Mouse (Mus musculus) intestine, embryonic 16.5 days (tissue): ENCODE measurements around the gene Sh3gl2. TPM values are rescaled to one million over a fixed set of nuclear protein-coding genes. Genes with fewer than 3 reads are reported as not detected.

ENCODE experiments used
- ATAC-seq: fragments of 200-750 bp; cut with Nextera tagmentation; 2 replicates; pipeline ENCODE4 v1.8.0; 2017; ENCODE audit warnings: moderate TSS enrichment, moderate library complexity
- H3K27ac ChIP-seq: fragments of 300-500 bp; sonication (generic); 2 replicates; pipeline ENCODE4 v1.5.1; 2014; ENCODE audit warnings: mild to moderate bottlenecking, low read length
- H3K27me3 ChIP-seq: fragments of 300-500 bp; sonication (generic); replicated peaks from 2 replicates; pipeline ENCODE4 v1.6.1; 2014; ENCODE audit warnings: low read length, control low read depth, mixed read lengths; ENCODE audit not compliant: control insufficient read depth, insufficient read depth
- H3K36me3 ChIP-seq: fragments of 300-500 bp; sonication (generic); 2 replicates; pipeline ENCODE4 v1.6.1; 2014; ENCODE audit warnings: low read length, control low read depth; ENCODE audit not compliant: control insufficient read depth, insufficient read depth
- H3K4me1 ChIP-seq: fragments of 300-500 bp; sonication (generic); 2 replicates; pipeline ENCODE4 v1.6.1; 2014; ENCODE audit warnings: low read length, control low read depth, mixed read lengths; ENCODE audit not compliant: control insufficient read depth, insufficient read depth
- H3K4me2 ChIP-seq: fragments of 300-500 bp; sonication (generic); 2 replicates; pipeline ENCODE4 v1.6.1; 2014; ENCODE audit warnings: low read depth, low read length, control low read depth
- H3K4me3 ChIP-seq: fragments of 300-500 bp; sonication (generic); 2 replicates; pipeline ENCODE4 v1.5.1; 2014; ENCODE audit warnings: mild to moderate bottlenecking, low read length
- H3K9ac ChIP-seq: fragments of 300-500 bp; sonication (generic); 2 replicates; pipeline ENCODE4 v1.6.1; 2014; ENCODE audit warnings: low read depth, low read length
- H3K9me3 ChIP-seq: fragments of 300-500 bp; sonication (generic); 2 replicates; pipeline ENCODE4 v1.6.1; 2016; ENCODE audit warnings: low read length, control low read depth; ENCODE audit not compliant: control insufficient read depth
- WGBS: fragments of 180-500 bp; shearing (Covaris S2); extraction: QIAGEN DNeasy Blood & Tissue Kit; methylation state at CpG from one replicate; pipeline ENCODE4 v1.1.7; 2014; 5-methylcytosine and 5-hydroxymethylcytosine counted together
- polyA plus RNA-seq: library from polyadenylated mRNA; unstranded; fragments of >200 nt; fragmentation: Nextera tagmentation; extraction: Ambion mirVana; gene quantifications from 2 replicates; pipeline ENCODE4 v1.2.1, GENCODE M21; 2015

The Sh3gl2 gene
- polyA plus RNA-seq, 1 experiment from 2014 or later, result 17.4 TPM

GRCm38 (mm10) chr4:85672290-85672689 lies 467.4 kb downstream of the Sh3gl2 start:
- H3K4me3 ChIP-seq, result no peak overlapping the region
- no peak for ATAC-seq
- no peaks in the 10 kb centered on the region for H3K4me1 ChIP-seq
- no peak overlapping the region for H3K4me2 ChIP-seq
- H3K9ac ChIP-seq, result no peak overlapping the region
- H3K27me3 ChIP-seq, result no peaks in the 10 kb centered on the region
- 33% methylated on average over 4 of the region's 4 CpGs for WGBS
- no peaks in the 10 kb centered on the region for H3K9me3 ChIP-seq
- H3K27ac ChIP-seq, result no peak overlapping the region
- H3K36me3 ChIP-seq, result no peaks in the 10 kb centered on the region

GRCm38 (mm10) chr4:85677621-85678020 lies 472.7 kb downstream of the Sh3gl2 start:
- no peak for ATAC-seq
- no peak overlapping the region for H3K4me3 ChIP-seq
- H3K36me3 ChIP-seq, result no peaks in the 10 kb centered on the region
- H3K27me3 ChIP-seq, result no peaks in the 10 kb centered on the region
- no peaks in the 10 kb centered on the region for H3K4me1 ChIP-seq
- H3K9ac ChIP-seq, result no peak overlapping the region
- no peak overlapping the region for H3K27ac ChIP-seq
- no peak overlapping the region for H3K4me2 ChIP-seq
- 39% methylated on average over 1 of the region's 1 CpGs for WGBS
- no peaks in the 10 kb centered on the region for H3K9me3 ChIP-seq

- Histone ChIP-seq H3K4me1 (no peaks in the 10 kb centered on the region), H3K36me3 (no peaks in the 10 kb centered on the region), H3K4me2 (no peak overlapping the region), H3K27ac (no peak overlapping the region), H3K27me3 (no peaks in the 10 kb centered on the region), H3K9ac (no peak overlapping the region), H3K4me3 (no peak overlapping the region), H3K9me3 (no peaks in the 10 kb centered on the region)
- whole genome bisulfite sequencing, result 70% methylated on average over 4 of the region's 4 CpGs
- ATAC-seq, result no peak
Measured at GRCm38 (mm10) chr4:85686160-85686559, 481.2 kb downstream of the Sh3gl2 start.
